ENCODE assay signal across 8 mouse cellular contexts in genomic region chrX:106219171-106220032, GRCm38 (mm10). TPM values are rescaled to one million over a fixed set of nuclear protein-coding genes. Genes with fewer than 3 reads are reported as not detected.
A peak's percentile ranks its signal among the peaks of the same experiment; 100 is the strongest.
DNase-seq lines count a peak whose midpoint lies in the region; ATAC-seq and TF ChIP-seq lines count a peak whose summit lies in the region.

No protein-coding gene starts in this region.

- no peaks in the 10 kb centered on the region for H3K9me3 ChIP-seq in heart, embryonic 11.5 days (replicated peaks; ENCODE audit: control insufficient read depth, low read length)
- H3K9me3 ChIP-seq in kidney, embryonic 16.5 days (ENCODE audit: low read length): peaks cover 12% of the 10 kb centered on the region

- TF ChIP-seq POLR2A in embryonic fibroblast, embryonic 13.5 days (IDR thresholded peaks at IDR 0.05; ENCODE audit: low read depth, low read length): peak; percentile 55

- H3K36me3 ChIP-seq in C2C12 (ENCODE audit: control insufficient read depth, insufficient read depth): no peaks in the 10 kb centered on the region
- H3K36me3 ChIP-seq in heart, embryonic 11.5 days (ENCODE audit: control insufficient read depth, insufficient read depth, low read length): no peaks in the 10 kb centered on the region
- no peaks in the 10 kb centered on the region for H3K36me3 ChIP-seq in kidney, embryonic 16.5 days (ENCODE audit: insufficient read depth, low read length)

- H3K27ac ChIP-seq in embryonic fibroblast, embryonic 13.5 days (ENCODE audit: insufficient read depth, low read length): peak overlapping the region; percentile 45; the same call in 1 of the 2 replicates
- H3K27ac ChIP-seq in heart, embryonic 11.5 days (ENCODE audit: low read depth, low read length): no peak overlapping the region
- H3K27ac ChIP-seq in kidney, embryonic 16.5 days (ENCODE audit: low read length): peak overlapping the region; percentile 58; the same call in 1 of the 2 replicates

- peak overlapping the region; percentile 78 for H3K9ac ChIP-seq in heart, embryonic 11.5 days (ENCODE audit: low read depth, low read length)
- H3K9ac ChIP-seq in kidney, embryonic 16.5 days (replicated peaks; ENCODE audit: low read length): peak overlapping the region; percentile 77

- 16% methylated on average over 55 of the region's 60 CpGs for WGBS in heart, embryonic 11.5 days (ENCODE audit: insufficient replicate concordance)
- WGBS in kidney, embryonic 16.5 days: 21% methylated on average over 60 of the region's 60 CpGs

- H3K79me3 ChIP-seq in C2C12 (ENCODE audit: low read depth): no peaks in the 10 kb centered on the region

- peak overlapping the region; percentile 64 for H3ac ChIP-seq in C2C12 (ENCODE audit: control insufficient read depth, insufficient read length, low read depth)

- no peaks in the 10 kb centered on the region for H3K79me2 ChIP-seq in C2C12 (ENCODE audit: control insufficient read depth, insufficient read depth)

- H3K27me3 ChIP-seq in C2C12 (ENCODE audit: control insufficient read depth, insufficient read depth, insufficient read length): no peaks in the 10 kb centered on the region
- no peaks in the 10 kb centered on the region for H3K27me3 ChIP-seq in heart, embryonic 11.5 days (ENCODE audit: control insufficient read depth, insufficient read depth, low read length)
- no peaks in the 10 kb centered on the region for H3K27me3 ChIP-seq in kidney, embryonic 16.5 days (ENCODE audit: insufficient read depth, low read length)

- H3K4me3 ChIP-seq in C2C12 (ENCODE audit: insufficient read depth, poor library complexity, severe bottlenecking): peak overlapping the region; percentile 26
- H3K4me3 ChIP-seq in embryonic fibroblast, embryonic 13.5 days (ENCODE audit: insufficient read depth, low read length): peak overlapping the region; percentile 70
- peak overlapping the region; percentile 59 for H3K4me3 ChIP-seq in heart, embryonic 11.5 days (ENCODE audit: low read depth, low read length)
- peak overlapping the region; percentile 65 for H3K4me3 ChIP-seq in kidney, embryonic 16.5 days (ENCODE audit: low read length)

- DNase-seq in brain, adult 2 months (ENCODE audit: low read depth, low spot score): peak; percentile 94
- peak; percentile 78 for DNase-seq in liver
- peak; percentile 63 to 66 for DNase-seq in spleen, postnatal 36 days (ENCODE audit: low spot score in 2 of 2)

- H3K4me2 ChIP-seq in heart, embryonic 11.5 days: peak overlapping the region; percentile 60
- H3K4me2 ChIP-seq in kidney, embryonic 16.5 days (replicated peaks; ENCODE audit: low read depth, low read length): peak overlapping the region; percentile 54

- peak; percentile 86 for ATAC-seq in heart, embryonic 11.5 days (replicated peaks; ENCODE audit: insufficient number of reproducible peaks, low FRiP score, low TSS enrichment)
- peak; percentile 96 for ATAC-seq in kidney, embryonic 16.5 days (ENCODE audit: low FRiP score, low TSS enrichment)
- ATAC-seq in monocyte, adult 5-6 weeks (replicated peaks; ENCODE audit: insufficient number of reproducible peaks, low FRiP score, low TSS enrichment, poor library complexity, severe bottlenecking): peak; percentile 61

- no peaks in the 10 kb centered on the region for H3K4me1 ChIP-seq in embryonic fibroblast, embryonic 13.5 days (ENCODE audit: control insufficient read depth, insufficient read depth, low read length)
- no peaks in the 10 kb centered on the region for H3K4me1 ChIP-seq in heart, embryonic 11.5 days (ENCODE audit: control insufficient read depth, insufficient read depth, low read length)
- H3K4me1 ChIP-seq in kidney, embryonic 16.5 days (ENCODE audit: insufficient read depth, low read length): no peaks in the 10 kb centered on the region

- no peak for TF ChIP-seq CTCF in C2C12 (IDR thresholded peaks at IDR 0.05; ENCODE audit: control insufficient read depth, insufficient read depth, insufficient read length)
- TF ChIP-seq CTCF in embryonic fibroblast, embryonic 13.5 days (IDR thresholded peaks at IDR 0.05; ENCODE audit: borderline replicate concordance, insufficient read depth, low read length): no peak

TF ChIP-seq in C2C12, 6 proteins besides CTCF, POLR2A, EP300 and RAD21:
- TF ChIP-seq FOSL1 (IDR thresholded peaks at IDR 0.05; ENCODE audit: insufficient read depth, low read length, poor library complexity, severe bottlenecking) (no peak), MYOD1 (IDR thresholded peaks at IDR 0.05; ENCODE audit: control insufficient read depth, insufficient read length, low read depth) (no peak), MAX (IDR thresholded peaks at IDR 0.05) (no peak), MYOG (IDR thresholded peaks at IDR 0.05; ENCODE audit: control insufficient read depth, extremely low read depth, insufficient read length) (no peak), CEBPB (IDR thresholded peaks at IDR 0.05; ENCODE audit: low read depth) (no peak), USF1 (IDR thresholded peaks at IDR 0.05; ENCODE audit: low read depth) (no peak)

RNA-seq across cellular contexts. Expression of gene Taf9b, which starts 1.6 kb away (rescaled TPM):
- 1.6 TPM for polyA plus RNA-seq in C2C12 (2012; fragmentation: generic; extraction: Trizol)
- polyA plus RNA-seq in embryonic fibroblast, embryonic 13.5 days (2011; ENCODE audit: insufficient read length, low read depth, missing spikeins): 7.1 and 8.1 TPM in 2 replicates
- polyA plus RNA-seq in heart, embryonic 11.5 days (2014; fragmentation: Nextera tagmentation; extraction: Ambion mirVana): 21.0 and 22.5 TPM in 2 replicates
- 9.6 and 11.5 TPM in 2 replicates for polyA plus RNA-seq in kidney, embryonic 16.5 days (2015; fragmentation: Nextera tagmentation; extraction: Ambion mirVana)
- total RNA-seq in monocyte, adult 5-6 weeks (2017): 5.5 to 10.8 TPM (median 9.9 TPM) in 3 replicates

RNA-seq across cellular contexts. Expression of gene Pgk1, which starts 32.5 kb away (rescaled TPM):
- 880 TPM for polyA plus RNA-seq in C2C12 (2012; fragmentation: generic; extraction: Trizol)
- polyA plus RNA-seq in embryonic fibroblast, embryonic 13.5 days (2011; ENCODE audit: insufficient read length, low read depth, missing spikeins): 464 and 561 TPM in 2 replicates
- 725 and 775 TPM in 2 replicates for polyA plus RNA-seq in heart, embryonic 11.5 days (2014; fragmentation: Nextera tagmentation; extraction: Ambion mirVana)
- polyA plus RNA-seq in kidney, embryonic 16.5 days (2015; fragmentation: Nextera tagmentation; extraction: Ambion mirVana): 357 and 397 TPM in 2 replicates
- total RNA-seq in monocyte, adult 5-6 weeks (2017): 128 to 201 TPM (median 187 TPM) in 3 replicates

RNA-seq across cellular contexts. Expression of gene Fnd3c2, which starts 35.8 kb away (rescaled TPM):
- polyA plus RNA-seq in C2C12 (2012; fragmentation: generic; extraction: Trizol): not detected
- not detected in 2 replicates for polyA plus RNA-seq in embryonic fibroblast, embryonic 13.5 days (2011; ENCODE audit: insufficient read length, low read depth, missing spikeins)
- not detected in 2 replicates for polyA plus RNA-seq in heart, embryonic 11.5 days (2014; fragmentation: Nextera tagmentation; extraction: Ambion mirVana)
- polyA plus RNA-seq in kidney, embryonic 16.5 days (2015; fragmentation: Nextera tagmentation; extraction: Ambion mirVana): not detected in 2 replicates
- total RNA-seq in monocyte, adult 5-6 weeks (2017): not detected in 3 replicates
